Mouse (Mus musculus): Measurements from ENCODE around the gene Bdh1. TPM values are rescaled to one million over a fixed set of nuclear protein-coding genes. Genes with fewer than 3 reads are reported as not detected.

The Bdh1 gene
- polyA plus RNA-seq, 1 experiment from 2014 or later, result 143 TPM

GRCm38 (mm10) chr16:31429471-31430155 lies 7.5 kb downstream of the Bdh1 start:
- WGBS, result under 1% methylated on average over 49 of the region's 49 CpGs
- Histone ChIP-seq H3K4me2 (peak overlapping the region; percentile 72), H3K4me3 (replicated peaks) (peak overlapping the region; percentile 61), H3K4me1 (peaks cover 39% of the 10 kb centered on the region), H3K9ac (replicated peaks) (peak overlapping the region; percentile 81), H3K36me3 (no peaks in the 10 kb centered on the region), H3K27ac (replicated peaks) (peak overlapping the region; percentile 96), H3K27me3 (replicated peaks) (no peaks in the 10 kb centered on the region; the same call in 1 of the 2 replicates), H3K9me3 (replicated peaks) (no peaks in the 10 kb centered on the region)
- peak; percentile 96 for ATAC-seq (ENCODE audit: low FRiP score)

GRCm38 (mm10) chr16:31433466-31434110 lies 11.5 kb downstream of the Bdh1 start:
- Histone ChIP-seq H3K4me1 (peaks cover 38% of the 10 kb centered on the region), H3K27me3 (replicated peaks) (no peaks in the 10 kb centered on the region), H3K4me3 (replicated peaks) (no peak overlapping the region), H3K4me2 (no peak overlapping the region), H3K36me3 (peaks cover 9% of the 10 kb centered on the region; the same call in 1 of the 2 replicates), H3K9ac (replicated peaks) (no peak overlapping the region), H3K9me3 (replicated peaks) (no peaks in the 10 kb centered on the region), H3K27ac (replicated peaks) (peak overlapping the region; percentile 48; the same call in 1 of the 2 replicates)
- no peak for ATAC-seq (ENCODE audit: low FRiP score)
- WGBS, result 66% methylated on average over 12 of the region's 12 CpGs

- Histone ChIP-seq H3K9ac (replicated peaks) (no peak overlapping the region), H3K9me3 (replicated peaks) (no peaks in the 10 kb centered on the region), H3K4me2 (no peak overlapping the region), H3K4me1 (peaks cover 36% of the 10 kb centered on the region), H3K27ac (replicated peaks) (no peak overlapping the region), H3K36me3 (peaks cover 24% of the 10 kb centered on the region), H3K4me3 (replicated peaks) (no peak overlapping the region), H3K27me3 (replicated peaks) (no peaks in the 10 kb centered on the region)
- no peak for ATAC-seq (ENCODE audit: low FRiP score)
- WGBS, result 73% methylated on average over 4 of the region's 4 CpGs
These were observed 13.1 kb downstream of the Bdh1 start for GRCm38 (mm10) chr16:31435146-31435545.

- Histone ChIP-seq H3K9me3 (replicated peaks) (no peaks in the 10 kb centered on the region), H3K27me3 (replicated peaks) (no peaks in the 10 kb centered on the region), H3K4me3 (replicated peaks) (no peak overlapping the region), H3K9ac (replicated peaks) (no peak overlapping the region), H3K36me3 (peaks cover 26% of the 10 kb centered on the region), H3K4me1 (peaks cover 27% of the 10 kb centered on the region), H3K27ac (replicated peaks) (no peak overlapping the region), H3K4me2 (no peak overlapping the region)
- WGBS, result 49% methylated on average over 9 of the region's 9 CpGs
- peak; percentile 12; the same call in 1 of the 2 replicates for ATAC-seq (ENCODE audit: low FRiP score)
These were observed 14.0 kb downstream of the Bdh1 start for GRCm38 (mm10) chr16:31436085-31436484.

- 80% methylated on average over 11 of the region's 11 CpGs for WGBS
- H3K4me2 ChIP-seq, result no peak overlapping the region
- H3K27me3 ChIP-seq (replicated peaks), result no peaks in the 10 kb centered on the region
- no peak overlapping the region for H3K27ac ChIP-seq (replicated peaks)
- peaks cover 20% of the 10 kb centered on the region for H3K4me1 ChIP-seq
- peaks cover 37% of the 10 kb centered on the region for H3K36me3 ChIP-seq
- H3K4me3 ChIP-seq (replicated peaks), result no peak overlapping the region
- no peak for ATAC-seq (ENCODE audit: low FRiP score)
- no peak overlapping the region for H3K9ac ChIP-seq (replicated peaks)
- H3K9me3 ChIP-seq (replicated peaks), result no peaks in the 10 kb centered on the region
These were observed 15.3 kb downstream of the Bdh1 start for GRCm38 (mm10) chr16:31437358-31437757.

GRCm38 (mm10) chr16:31439529-31439928 lies 17.4 kb downstream of the Bdh1 start:
- Histone ChIP-seq H3K9me3 (replicated peaks) (no peaks in the 10 kb centered on the region), H3K27ac (replicated peaks) (no peak overlapping the region), H3K4me3 (replicated peaks) (no peak overlapping the region), H3K9ac (replicated peaks) (no peak overlapping the region), H3K27me3 (replicated peaks) (no peaks in the 10 kb centered on the region), H3K36me3 (peaks cover 44% of the 10 kb centered on the region), H3K4me2 (no peak overlapping the region), H3K4me1 (peaks cover 4% of the 10 kb centered on the region; the same call in 1 of the 2 replicates)
- 98% methylated on average over 5 of the region's 5 CpGs for WGBS
- no peak for ATAC-seq (ENCODE audit: low FRiP score)

GRCm38 (mm10) chr16:31440046-31440445 lies 18.0 kb downstream of the Bdh1 start:
- Histone ChIP-seq H3K9me3 (replicated peaks) (no peaks in the 10 kb centered on the region), H3K27me3 (replicated peaks) (no peaks in the 10 kb centered on the region), H3K4me3 (replicated peaks) (no peak overlapping the region), H3K36me3 (peaks cover 44% of the 10 kb centered on the region), H3K4me1 (peaks cover 4% of the 10 kb centered on the region; the same call in 1 of the 2 replicates), H3K27ac (replicated peaks) (no peak overlapping the region), H3K4me2 (no peak overlapping the region), H3K9ac (replicated peaks) (no peak overlapping the region)
- 94% methylated on average over 1 of the region's 1 CpGs for WGBS
- ATAC-seq (ENCODE audit: low FRiP score), result no peak

GRCm38 (mm10) chr16:31444521-31444920 lies 22.4 kb downstream of the Bdh1 start:
- Histone ChIP-seq H3K9me3 (replicated peaks) (no peaks in the 10 kb centered on the region), H3K9ac (replicated peaks) (no peak overlapping the region), H3K4me2 (no peak overlapping the region), H3K36me3 (peaks cover 55% of the 10 kb centered on the region), H3K27ac (replicated peaks) (no peak overlapping the region), H3K4me1 (no peaks in the 10 kb centered on the region), H3K27me3 (replicated peaks) (no peaks in the 10 kb centered on the region), H3K4me3 (replicated peaks) (no peak overlapping the region)
- no peak for ATAC-seq (ENCODE audit: low FRiP score)
- 95% methylated on average over 6 of the region's 6 CpGs for WGBS

- Histone ChIP-seq H3K27me3 (replicated peaks) (no peaks in the 10 kb centered on the region), H3K9me3 (replicated peaks) (no peaks in the 10 kb centered on the region), H3K4me2 (no peak overlapping the region), H3K36me3 (peaks cover 61% of the 10 kb centered on the region), H3K27ac (replicated peaks) (no peak overlapping the region), H3K4me3 (replicated peaks) (no peak overlapping the region), H3K4me1 (no peaks in the 10 kb centered on the region), H3K9ac (replicated peaks) (no peak overlapping the region)
- ATAC-seq (ENCODE audit: low FRiP score), result no peak
- WGBS, result 74% methylated on average over 15 of the region's 15 CpGs
These were observed 24.2 kb downstream of the Bdh1 start for GRCm38 (mm10) chr16:31446067-31446853.

GRCm38 (mm10) chr16:31449973-31450372 lies 27.9 kb downstream of the Bdh1 start:
- H3K27me3 ChIP-seq (replicated peaks), result no peaks in the 10 kb centered on the region
- 85% methylated on average over 4 of the region's 4 CpGs for WGBS
- no peak for ATAC-seq (ENCODE audit: low FRiP score)

GRCm38 (mm10) chr16:31451235-31451634 lies 29.2 kb downstream of the Bdh1 start:
- H3K36me3 ChIP-seq, result peaks cover 59% of the 10 kb centered on the region
- no peaks in the 10 kb centered on the region for H3K27me3 ChIP-seq (replicated peaks)
- H3K4me3 ChIP-seq (replicated peaks), result no peak overlapping the region
- no peak overlapping the region for H3K9ac ChIP-seq (replicated peaks)
- no peak overlapping the region for H3K27ac ChIP-seq (replicated peaks)
- no peaks in the 10 kb centered on the region for H3K9me3 ChIP-seq (replicated peaks)
- H3K4me1 ChIP-seq, result no peaks in the 10 kb centered on the region
- 76% methylated on average over 3 of the region's 3 CpGs for WGBS
- ATAC-seq (ENCODE audit: low FRiP score), result no peak
- no peak overlapping the region for H3K4me2 ChIP-seq

More at GRCm38 (mm10) chr16:31449973-31450372, 27.9 kb downstream of the Bdh1 start:
- H3K9me3 ChIP-seq (replicated peaks), result no peaks in the 10 kb centered on the region
- H3K9ac ChIP-seq (replicated peaks), result no peak overlapping the region
- H3K4me2 ChIP-seq, result no peak overlapping the region
- no peak overlapping the region for H3K27ac ChIP-seq (replicated peaks)
- peaks cover 50% of the 10 kb centered on the region for H3K36me3 ChIP-seq
- H3K4me1 ChIP-seq, result no peaks in the 10 kb centered on the region
- no peak overlapping the region for H3K4me3 ChIP-seq (replicated peaks)

Measured in neural tube, embryonic 15.5 days (tissue).